Mouse (Mus musculus): ENCODE measurements around the gene Ceacam13. TPM values are rescaled to one million over a fixed set of nuclear protein-coding genes. Genes with fewer than 3 reads are reported as not detected.
"Not testable (repeated sequence)": the region's sequence is repeated elsewhere in the genome, so short reads cannot be mapped to it uniquely, and the experiment has no call there.

Ceacam13 gene
- total RNA-seq (2017) = not detected in 2 replicates

DNA sequence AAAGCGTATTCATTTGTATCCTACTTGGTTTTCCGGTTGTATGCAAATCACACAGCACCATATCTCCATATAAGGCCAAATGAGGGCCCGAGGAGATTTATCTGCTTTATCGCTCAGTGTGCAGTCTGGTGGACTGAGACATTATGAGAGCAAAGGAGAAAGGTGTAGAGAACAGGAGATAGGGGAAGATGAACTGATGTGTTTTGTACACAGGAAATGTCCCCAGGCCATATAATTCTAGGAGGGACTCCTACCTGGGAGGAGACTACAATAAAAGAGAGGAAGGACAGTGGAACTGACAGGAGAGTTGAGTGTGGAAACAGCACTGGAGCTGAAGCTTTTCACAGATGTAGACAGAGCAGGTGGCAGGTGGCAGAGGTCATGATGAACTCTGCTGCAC lies at the start of gene Ceacam13:
TSS of gene Ceacam13 (plus strand) at position 301 of the 400 bp plus-strand sequence.
- no peak for ATAC-seq (replicated peaks; ENCODE audit: low read depth, poor library complexity, severe bottlenecking)

DNA sequence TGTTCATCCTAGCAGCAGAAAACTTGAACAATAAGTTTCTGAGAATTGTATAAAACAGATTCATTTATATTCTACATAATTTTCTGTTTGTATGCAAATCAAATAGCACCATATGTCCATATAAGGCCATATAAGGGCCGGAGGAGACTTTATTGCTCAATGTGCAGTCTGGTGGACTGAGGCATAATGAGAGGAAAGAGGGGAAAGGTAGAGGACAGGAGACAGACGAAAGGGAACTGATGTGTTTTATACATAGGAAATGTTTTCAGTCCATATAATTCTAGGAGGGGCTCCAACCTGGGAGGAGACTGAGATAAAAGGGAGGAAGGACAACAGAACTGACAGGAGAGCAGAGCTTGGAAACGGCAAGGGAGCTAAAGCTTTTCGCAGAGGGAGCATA lies 37.9 kb upstream of the Ceacam13 start, which contains the start of gene Ceacam11:
TSS of gene Ceacam11 (plus strand) at position 301 of the 400 bp plus-strand sequence.
- no peak for ATAC-seq (replicated peaks; ENCODE audit: low read depth, poor library complexity, severe bottlenecking)

GRCm38 (mm10) chr7:18001131-18001530 lies 8.6 kb upstream of the Ceacam13 start:
- not testable (repeated sequence) for ATAC-seq (replicated peaks; ENCODE audit: low read depth, poor library complexity, severe bottlenecking)

DNA sequence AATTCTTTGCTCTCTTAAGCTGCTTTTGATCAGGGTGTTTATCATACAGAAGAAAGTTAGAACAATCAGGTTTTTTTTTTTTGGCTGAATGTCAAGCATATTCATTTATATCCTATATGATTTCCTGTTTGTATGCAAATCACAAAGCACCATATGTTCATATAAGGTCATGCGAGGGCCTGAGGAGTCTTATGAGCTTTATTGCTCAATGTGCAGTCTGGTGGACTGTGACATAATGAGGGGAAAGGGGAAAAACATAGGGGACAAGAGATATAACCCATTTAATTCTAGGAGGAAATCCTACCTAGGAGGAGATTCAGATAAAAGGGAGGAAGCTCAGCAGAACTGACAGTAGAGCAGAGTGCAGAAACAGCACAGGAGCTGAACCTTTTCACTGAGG lies 55.9 kb downstream of the Ceacam13 start, which contains the start of gene Ceacam12:
TSS of gene Ceacam12 (plus strand) at position 301 of the 400 bp plus-strand sequence.
- ATAC-seq (replicated peaks; ENCODE audit: low read depth, poor library complexity, severe bottlenecking) = no peak

Other genes with a start within 250 kb of the Ceacam13 start
- gene Ceacam14, start 197.3 kb upstream of the Ceacam13 start, total RNA-seq (2017) = not detected in 2 replicates
- not detected in 2 replicates for gene Gm5155, start 138.1 kb upstream of the Ceacam13 start, total RNA-seq (2017)
- not detected in 2 replicates for gene Ceacam11, start 37.8 kb upstream of the Ceacam13 start, total RNA-seq (2017)
- gene Ceacam12, start 56.0 kb downstream of the Ceacam13 start, total RNA-seq (2017) = not detected in 2 replicates
- not detected in 2 replicates for gene Igfl3, start 166.6 kb downstream of the Ceacam13 start, total RNA-seq (2017)
- gene Mill1, start 235.5 kb downstream of the Ceacam13 start, total RNA-seq (2017) = not detected in 2 replicates

Measured in common myeloid progenitor, adult 5-6 weeks (primary cell).